Mouse (Mus musculus) lung, embryonic 14.5 days (tissue): ENCODE measurements around the gene E4f1. TPM values are rescaled to one million over a fixed set of nuclear protein-coding genes. Genes with fewer than 3 reads are reported as not detected.
"Not testable (repeated sequence)": the region's sequence is repeated elsewhere in the genome, so short reads cannot be mapped to it uniquely, and the experiment has no call there.

Source experiments
- ATAC-seq: fragments of 200-750 bp; cut with Nextera tagmentation; 2 replicates; pipeline ENCODE4 v1.8.0; 2017; ENCODE audit warnings: mild to moderate bottlenecking, moderate TSS enrichment, moderate library complexity; ENCODE audit not compliant: insufficient read depth
- DNase-seq: peaks from one replicate; pipeline ENCODE4 v3.0.0-alpha.2; 2015
- H3K27ac ChIP-seq: fragments of 300-500 bp; sonication (generic); 2 replicates; pipeline ENCODE4 v1.5.1; 2014; ENCODE audit warnings: low read depth, mild to moderate bottlenecking, moderate library complexity
- H3K27me3 ChIP-seq: fragments of 300-500 bp; sonication (generic); 2 replicates; pipeline ENCODE4 v1.6.1; 2014; ENCODE audit warnings: low read length, control low read depth; ENCODE audit not compliant: insufficient read depth
- H3K36me3 ChIP-seq: fragments of 300-500 bp; sonication (generic); 2 replicates; pipeline ENCODE4 v1.6.1; 2014; ENCODE audit warnings: control low read depth; ENCODE audit not compliant: insufficient read depth
- H3K4me1 ChIP-seq: fragments of 300-500 bp; sonication (generic); 2 replicates; pipeline ENCODE4 v1.6.1; 2014; ENCODE audit warnings: antibody characterized with exemption, control low read depth; ENCODE audit not compliant: insufficient read depth
- H3K4me2 ChIP-seq: fragments of 300-500 bp; sonication (generic); 2 replicates; pipeline ENCODE4 v1.6.1; 2014; ENCODE audit warnings: mild to moderate bottlenecking
- H3K4me3 ChIP-seq: fragments of 300-500 bp; sonication (generic); 2 replicates; pipeline ENCODE4 v1.5.1; 2014; ENCODE audit warnings: low read depth, low read length
- H3K9ac ChIP-seq: fragments of 300-500 bp; sonication (generic); 2 replicates; pipeline ENCODE4 v1.6.1; 2014
- H3K9me3 ChIP-seq: fragments of 300-500 bp; sonication (generic); 2 replicates; pipeline ENCODE4 v1.6.1; 2016; ENCODE audit warnings: low read depth, low read length, control low read depth
- CTCF ChIP-seq: IDR thresholded peaks from 2 replicates; pipeline ENCODE4 v1.5.1; 2016; ENCODE audit warnings: antibody characterized with exemption, low read depth
- WGBS: fragments of 180-500 bp; shearing (Covaris S2); extraction: QIAGEN DNeasy Blood & Tissue Kit; methylation state at CpG from one replicate; pipeline ENCODE4 v1.1.7; 2014; 5-methylcytosine and 5-hydroxymethylcytosine counted together
- polyA plus RNA-seq: library from polyadenylated mRNA; unstranded; fragments of >200 nt; fragmentation: Nextera tagmentation; extraction: Ambion mirVana; gene quantifications from 2 replicates; pipeline ENCODE4 v1.2.1, GENCODE M21; 2014

The E4f1 gene
- polyA plus RNA-seq, 1 experiment from 2014 or later, result 25.2 TPM

DNA sequence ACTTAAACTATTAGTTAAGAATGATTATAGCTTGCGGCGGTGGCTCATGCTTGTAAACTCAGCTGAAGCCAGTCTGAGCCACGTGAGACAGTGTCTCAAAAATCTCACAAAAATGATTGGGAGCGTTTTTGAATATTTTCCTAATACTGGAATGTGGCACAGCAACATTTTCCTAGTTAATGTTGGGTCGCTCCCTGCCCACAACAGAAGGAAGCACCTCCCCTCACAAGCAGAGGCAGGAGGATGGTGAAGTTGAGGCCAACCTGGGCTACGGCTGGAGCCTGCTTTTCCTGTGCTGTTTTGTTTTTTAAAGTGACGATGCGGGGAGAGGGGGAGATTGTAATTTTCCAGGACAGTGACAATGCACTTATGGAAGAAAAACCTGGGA is 42.9 kb downstream of the E4f1 start:
- Histone ChIP-seq H3K27ac (peak overlapping the region; percentile 97), H3K4me2 (peak overlapping the region; percentile 73), H3K9me3 (no peaks in the 10 kb centered on the region), H3K4me1 (no peaks in the 10 kb centered on the region), H3K9ac (peak overlapping the region; percentile 89), H3K36me3 (peaks cover 40% of the 10 kb centered on the region), H3K4me3 (peak overlapping the region; percentile 66), H3K27me3 (no peaks in the 10 kb centered on the region)
- ATAC-seq, result no peak
- 6% methylated on average over 8 of the region's 8 CpGs for WGBS
- DNase-seq, result peak; percentile 66
- no peak for TF ChIP-seq CTCF

DNA sequence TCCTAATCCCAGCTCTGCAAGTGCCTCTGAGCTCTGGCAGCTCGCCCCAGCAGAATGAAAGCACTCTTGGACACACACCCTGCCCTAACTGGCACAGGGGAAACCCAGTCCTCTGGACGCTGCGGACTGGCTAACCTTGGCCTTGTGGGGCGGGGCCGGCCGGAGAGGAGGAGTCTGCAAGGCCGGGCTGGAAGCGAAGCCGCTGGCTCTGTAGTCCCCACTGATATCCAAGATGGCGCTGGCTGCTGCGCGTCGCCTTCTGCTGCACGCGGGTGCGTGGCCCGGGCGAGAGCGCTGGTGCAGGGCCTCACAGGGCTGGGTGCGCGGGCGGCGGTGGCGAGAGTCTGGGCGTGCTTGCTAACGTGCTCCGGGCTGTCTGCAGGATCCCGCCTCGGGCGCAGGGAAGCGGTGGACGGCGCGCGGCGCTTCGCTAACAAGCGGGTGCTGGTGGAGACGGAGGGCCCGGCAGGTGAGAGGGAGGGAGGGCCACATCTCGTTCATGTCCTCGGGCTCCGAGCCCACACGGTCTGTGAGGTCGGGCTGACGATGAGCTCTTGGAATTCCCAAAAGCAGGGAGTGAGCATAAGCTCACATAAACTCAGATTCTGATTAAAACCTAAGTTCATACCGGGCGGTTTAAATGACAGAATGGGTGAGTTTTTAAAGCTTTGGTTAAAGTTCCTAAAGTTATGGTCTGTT is 43.5 kb downstream of the E4f1 start, which contains the start of gene Eci1:
TSS of gene Eci1 (plus strand) at position 171 of the 699 bp plus-strand sequence.
- Histone ChIP-seq H3K27ac (peak within 1 kb of the TSS; percentile 97), H3K36me3 (peaks cover 45% of the 10 kb centered on the region), H3K4me2 (peak within 1 kb of the TSS; percentile 73), H3K4me3 (peak within 1 kb of the TSS; percentile 66), H3K4me1 (no peaks in the 10 kb centered on the region), H3K27me3 (no peaks in the 10 kb centered on the region), H3K9me3 (no peaks in the 10 kb centered on the region), H3K9ac (peak within 1 kb of the TSS; percentile 89)
- peak; percentile 96 for DNase-seq
- peak; percentile 100 for ATAC-seq
- under 1% methylated on average over 48 of the region's 48 CpGs for WGBS
- TF ChIP-seq CTCF, result no peak

DNA sequence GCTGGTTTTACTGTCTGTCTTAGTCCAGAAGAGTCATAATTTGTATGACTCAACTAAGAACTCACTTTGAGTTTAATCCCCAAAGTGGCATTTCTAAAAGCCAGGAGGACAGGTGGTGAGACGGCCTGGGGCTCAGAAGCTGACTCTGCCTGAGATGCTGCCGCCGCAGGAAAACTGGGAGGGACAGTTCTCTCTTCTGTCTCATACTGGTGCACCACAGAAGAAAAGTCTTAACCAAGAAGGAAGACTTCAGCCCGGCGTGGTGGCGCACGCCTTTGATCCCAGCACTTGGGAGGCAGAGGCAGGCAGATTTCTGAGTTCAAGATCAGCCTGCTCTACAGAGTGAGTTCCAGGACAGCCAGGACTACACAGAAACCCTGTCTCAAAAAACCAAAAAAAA is 44.2 kb downstream of the E4f1 start:
- DNase-seq, result no peak
- no peak for TF ChIP-seq CTCF
- Histone ChIP-seq H3K27ac (0 out of 2 replicates have a peak overlapping the region, but pooled peaks have one; percentile 97), H3K4me2 (peak overlapping the region; percentile 73), H3K9ac (no peak overlapping the region), H3K4me3 (peak overlapping the region; percentile 66), H3K9me3 (no peaks in the 10 kb centered on the region), H3K27me3 (no peaks in the 10 kb centered on the region), H3K4me1 (no peaks in the 10 kb centered on the region), H3K36me3 (peaks cover 52% of the 10 kb centered on the region)
- ATAC-seq, result no peak
- 91% methylated on average over 7 of the region's 7 CpGs for WGBS

DNA sequence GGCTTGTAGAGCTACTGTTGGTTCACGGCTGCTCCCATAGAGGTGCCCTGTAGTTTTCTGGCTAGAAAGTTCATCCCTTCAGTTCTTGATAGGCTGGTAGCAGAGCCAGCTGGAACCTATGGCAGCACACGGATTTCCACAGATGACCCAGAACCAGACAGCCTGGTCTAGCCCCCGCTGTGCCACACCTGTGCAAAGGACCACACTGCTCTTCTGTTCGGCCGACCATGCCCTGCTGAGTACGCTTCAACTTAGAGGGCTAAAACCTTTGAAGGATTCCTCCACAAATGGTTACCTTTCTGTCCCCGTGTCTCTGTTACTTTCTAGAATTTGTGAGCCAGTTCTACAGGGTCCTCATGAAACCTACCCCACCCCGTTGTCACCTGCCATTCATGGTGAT is 44.8 kb downstream of the E4f1 start:
- H3K4me2 ChIP-seq, H3K4me1 ChIP-seq, ATAC-seq, H3K27me3 ChIP-seq, H3K4me3 ChIP-seq, H3K9ac ChIP-seq, H3K27ac ChIP-seq, DNase-seq, H3K9me3 ChIP-seq: not testable (repeated sequence)
- whole genome bisulfite sequencing, result 95% methylated on average over 6 of the region's 8 CpGs
- H3K36me3 ChIP-seq, result peaks cover 58% of the 10 kb centered on the region

- no peak overlapping the region for H3K27ac ChIP-seq
- DNase-seq (no peak), ATAC-seq (no peak)
- H3K27me3 ChIP-seq, result no peaks in the 10 kb centered on the region
- 91% methylated on average over 5 of the region's 5 CpGs for WGBS
- H3K9ac ChIP-seq, result no peak overlapping the region
- peaks cover 61% of the 10 kb centered on the region for H3K36me3 ChIP-seq
- H3K4me1 ChIP-seq, result no peaks in the 10 kb centered on the region
- TF ChIP-seq CTCF, result no peak
- H3K4me2 ChIP-seq, result no peak overlapping the region
- no peak overlapping the region for H3K4me3 ChIP-seq
- no peaks in the 10 kb centered on the region for H3K9me3 ChIP-seq
These were observed 45.6 kb downstream of the E4f1 start for GRCm38 (mm10) chr17:24424489-24424888.

GRCm38 (mm10) chr17:24423114-24423513 is 47.0 kb downstream of the E4f1 start:
- Histone ChIP-seq H3K4me3 (no peak overlapping the region), H3K4me1 (no peaks in the 10 kb centered on the region), H3K9me3 (no peaks in the 10 kb centered on the region), H3K4me2 (no peak overlapping the region), H3K9ac (no peak overlapping the region), H3K36me3 (peaks cover 73% of the 10 kb centered on the region), H3K27me3 (no peaks in the 10 kb centered on the region), H3K27ac (no peak overlapping the region)
- no peak for DNase-seq
- TF ChIP-seq CTCF, result no peak
- WGBS, result 89% methylated on average over 4 of the region's 4 CpGs
- ATAC-seq, result no peak

DNA sequence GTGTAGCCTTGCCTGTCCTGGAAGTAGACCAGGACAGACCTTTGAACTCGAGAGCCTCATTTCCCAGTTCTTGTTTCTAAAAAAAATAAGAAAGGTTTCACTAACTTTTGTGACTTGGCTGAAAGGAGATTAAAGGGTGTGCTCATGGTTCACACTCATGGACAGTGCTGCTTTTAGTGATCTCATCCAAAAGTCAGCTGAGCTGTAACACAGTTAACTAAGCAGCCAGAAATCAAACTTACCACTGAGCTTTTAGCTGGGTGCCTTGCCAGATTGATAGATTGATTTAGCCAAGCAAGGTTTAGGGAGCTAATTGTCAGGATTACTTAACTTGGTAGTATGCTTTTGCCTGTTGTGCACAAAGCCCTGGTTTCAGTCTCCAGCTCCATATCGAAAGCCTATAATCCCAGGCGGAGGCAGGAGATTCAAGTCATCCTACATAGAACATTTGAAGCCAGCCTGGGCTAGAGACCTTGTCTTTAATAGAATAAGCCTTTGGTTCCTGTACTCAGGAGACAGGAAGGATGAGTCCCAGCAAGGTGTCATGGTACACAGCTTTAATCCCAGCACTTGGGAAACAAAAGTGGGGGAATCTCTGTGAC is 54.0 kb downstream of the E4f1 start:
- peak overlapping the region; percentile 84 for H3K9ac ChIP-seq
- DNase-seq (no peak), ATAC-seq (no peak)
- H3K27me3 ChIP-seq, result no peaks in the 10 kb centered on the region
- H3K4me3 ChIP-seq, result peak overlapping the region; percentile 73
- peak overlapping the region; percentile 87 for H3K4me2 ChIP-seq
- no peaks in the 10 kb centered on the region for H3K9me3 ChIP-seq
- 85% methylated on average over 3 of the region's 3 CpGs for WGBS
- H3K36me3 ChIP-seq, result peaks cover 55% of the 10 kb centered on the region
- H3K27ac ChIP-seq, result no peak overlapping the region
- TF ChIP-seq CTCF, result no peak
- H3K4me1 ChIP-seq, result 0 out of 2 replicates have a peak, but pooled peaks cover 3% of the 10 kb centered on the region
